Mouse (Mus musculus): ENCODE data around the gene Zbtb40. TPM values are rescaled to one million over a fixed set of nuclear protein-coding genes. Genes with fewer than 3 reads are reported as not detected.

Zbtb40 gene
- polyA plus RNA-seq, 1 experiment, result 10.4 TPM

DNA sequence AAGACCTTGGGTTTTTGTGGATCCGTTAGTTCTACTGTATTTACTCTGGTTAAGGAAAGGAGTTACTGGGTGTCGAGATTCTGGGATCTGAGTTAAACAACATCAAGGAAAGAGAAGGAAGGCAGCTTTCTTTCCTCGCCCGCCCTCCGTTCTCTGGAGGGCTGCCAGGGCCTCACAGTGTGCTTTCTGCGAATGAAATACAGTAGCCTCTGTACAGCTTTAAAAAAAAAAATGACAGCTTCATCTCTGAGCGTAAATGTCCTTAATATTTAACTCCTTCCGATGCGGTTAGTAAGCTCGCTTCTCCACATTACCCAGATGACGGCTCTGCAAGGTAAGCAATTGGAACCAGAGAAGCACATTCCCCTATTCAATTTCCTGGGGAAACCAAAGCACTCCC, 4.8 kb downstream of the Zbtb40 start:
- no peak for TF ChIP-seq GATA1 (IDR thresholded peaks at IDR 0.05; ENCODE audit: low read length)

DNA sequence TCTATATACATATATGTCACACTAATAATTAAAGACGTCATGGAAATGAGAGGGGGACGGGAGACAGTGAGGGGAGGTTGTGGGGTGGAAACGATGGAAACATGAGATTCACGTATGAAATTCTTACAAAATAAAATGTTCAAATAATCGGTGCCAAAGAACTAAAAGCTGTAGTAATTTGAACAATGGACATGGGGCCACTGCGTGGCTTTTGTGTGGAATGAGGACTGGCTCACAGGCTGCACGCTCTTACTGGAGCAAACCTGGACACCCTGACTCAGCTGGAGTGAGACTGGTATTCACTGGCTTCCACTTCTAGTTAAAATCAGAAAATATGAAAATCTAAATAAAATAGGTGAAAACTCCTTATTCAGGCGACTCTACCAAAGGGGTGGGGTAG, 6.6 kb downstream of the Zbtb40 start:
- no peak for TF ChIP-seq GATA1 (IDR thresholded peaks at IDR 0.05; ENCODE audit: low read length)

DNA sequence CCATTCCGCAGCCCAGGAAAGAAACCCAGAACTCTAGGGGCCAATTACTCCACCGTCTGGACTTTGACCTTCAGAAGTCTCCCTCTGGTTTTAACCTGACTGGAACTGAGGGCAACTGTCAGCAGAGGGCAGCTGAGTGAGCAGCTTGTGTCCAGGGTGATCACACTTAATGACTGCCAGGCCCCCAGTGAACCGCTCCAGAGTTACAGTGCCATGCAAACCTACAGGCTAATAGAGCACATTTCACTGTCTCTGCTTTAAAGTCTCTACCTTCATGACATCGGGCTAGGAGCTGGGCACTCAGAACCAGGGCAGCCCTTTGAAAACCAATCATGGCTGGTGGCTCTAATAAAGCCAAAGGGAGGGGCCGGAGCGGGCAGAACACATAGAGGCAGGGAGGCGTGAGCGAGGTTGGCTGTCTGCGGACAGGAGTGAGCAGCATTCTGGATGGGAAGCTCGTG, 7.4 kb downstream of the Zbtb40 start:
- TF ChIP-seq GATA1 (IDR thresholded peaks at IDR 0.05; ENCODE audit: low read length), result no peak

DNA sequence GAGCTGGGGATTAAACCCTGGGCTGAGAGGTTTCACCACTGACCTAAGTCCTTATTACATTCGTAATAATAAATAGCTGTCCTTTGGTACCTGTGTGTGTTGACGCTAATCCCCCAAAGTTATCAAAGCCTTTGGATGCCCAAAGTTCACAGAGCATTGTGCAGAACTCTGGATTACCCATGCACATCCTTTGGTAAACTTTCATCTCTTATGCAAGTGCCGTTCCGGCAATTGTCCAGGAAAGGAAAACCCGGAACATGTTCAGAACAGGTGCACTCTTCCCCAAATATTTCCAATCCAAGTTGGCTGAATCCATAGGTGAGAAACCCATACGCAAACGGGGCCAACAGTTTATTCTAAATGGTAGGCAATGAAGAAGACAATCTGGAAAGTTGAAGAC, 9.2 kb downstream of the Zbtb40 start:
- no peak for TF ChIP-seq GATA1 (IDR thresholded peaks at IDR 0.05; ENCODE audit: low read length)

DNA sequence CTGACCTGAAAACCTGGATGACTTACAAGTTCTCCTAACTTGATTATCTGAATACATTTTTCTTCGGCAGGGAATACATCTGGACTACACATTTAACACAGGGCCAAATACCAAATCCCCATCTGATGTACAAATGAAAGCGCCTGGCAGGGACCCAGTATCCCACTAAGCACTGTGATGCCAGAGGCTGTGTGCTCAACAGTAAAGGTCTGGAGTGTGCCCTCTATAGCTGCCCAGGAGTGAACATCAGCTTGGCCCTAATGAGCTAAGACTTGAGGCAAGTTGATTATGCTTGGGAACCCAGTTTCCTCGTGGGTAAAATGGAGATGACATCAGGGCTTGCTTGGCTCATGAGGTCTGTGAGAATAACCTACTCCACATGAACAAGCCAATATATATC, 10.1 kb downstream of the Zbtb40 start:
- TF ChIP-seq GATA1 (IDR thresholded peaks at IDR 0.05; ENCODE audit: low read length), result no peak

DNA sequence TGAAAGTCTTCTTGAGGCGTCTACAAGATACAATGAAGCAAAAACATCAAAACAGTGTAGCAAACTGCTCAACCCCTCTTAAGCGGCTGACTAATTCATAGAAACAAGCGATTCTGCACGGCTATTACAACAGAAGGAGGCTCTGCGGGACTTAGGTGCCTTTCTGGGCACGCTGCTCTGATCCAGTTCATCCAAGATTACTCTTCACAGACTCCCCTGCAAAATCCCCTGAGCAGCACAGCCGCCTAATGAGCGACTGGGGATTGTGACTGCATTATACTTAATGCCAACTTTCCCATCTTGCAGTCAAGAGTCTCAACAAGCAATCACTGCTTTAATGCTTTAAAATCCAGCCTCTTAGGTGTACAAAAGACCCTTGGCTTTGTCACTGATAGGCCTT, 10.5 kb downstream of the Zbtb40 start:
- no peak for TF ChIP-seq GATA1 (IDR thresholded peaks at IDR 0.05; ENCODE audit: low read length)

DNA sequence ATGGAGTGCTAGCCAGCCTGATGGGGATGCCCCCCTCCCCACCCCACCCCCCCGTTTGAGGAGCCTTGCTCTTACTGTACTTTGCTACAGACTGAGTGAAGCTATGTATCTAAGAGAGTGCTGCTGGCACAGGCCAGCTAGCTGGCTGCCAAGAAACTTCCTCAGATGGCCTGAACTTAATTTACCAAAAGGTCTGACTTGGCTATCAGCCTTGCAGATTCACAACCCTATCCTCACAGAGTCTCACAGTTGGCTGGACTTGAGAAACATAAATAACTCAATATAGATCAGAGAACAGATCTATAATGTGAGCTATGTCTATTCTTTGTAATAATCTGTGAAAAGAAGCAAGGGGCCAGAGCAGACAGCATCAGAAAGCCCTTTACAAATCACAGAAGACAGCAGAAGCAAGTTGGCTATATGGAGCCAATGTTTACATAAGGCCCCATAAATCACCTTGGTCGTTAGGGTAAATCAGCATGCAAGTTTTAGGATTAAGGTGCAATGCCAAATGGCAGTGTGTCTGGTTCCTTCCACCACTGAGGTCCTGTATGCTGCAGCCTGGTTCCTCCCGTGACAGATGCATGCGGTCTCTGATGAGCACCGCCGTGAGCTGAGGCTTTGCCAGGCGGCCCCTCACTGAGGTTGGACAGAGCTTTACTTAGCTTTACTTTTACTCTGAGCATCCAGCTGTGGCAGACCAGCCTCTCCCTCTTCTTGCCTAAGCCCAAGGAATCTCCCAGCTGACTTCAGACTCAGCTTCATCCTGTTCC, 15.3 kb downstream of the Zbtb40 start:
- no peak for TF ChIP-seq GATA1 (IDR thresholded peaks at IDR 0.05; ENCODE audit: low read length)

DNA sequence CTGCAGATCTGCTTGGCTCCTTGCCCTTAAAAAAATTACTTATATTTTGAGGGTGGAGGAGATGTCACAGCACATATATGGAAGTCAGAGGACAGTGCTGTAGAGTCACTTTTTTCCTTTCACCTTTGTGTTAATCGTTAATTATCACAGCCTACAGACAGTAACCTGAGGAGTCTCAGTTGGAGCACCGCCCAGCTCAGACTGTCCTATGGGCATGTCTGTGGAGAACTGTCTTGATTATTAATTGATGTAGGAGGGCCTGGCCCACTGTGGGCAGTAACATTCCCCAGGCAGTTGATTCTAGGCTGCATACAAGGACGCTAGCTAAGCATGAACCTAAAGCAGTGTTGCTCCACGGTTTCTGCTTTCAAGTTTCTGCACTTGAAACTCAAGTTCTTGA, 16.1 kb downstream of the Zbtb40 start:
- TF ChIP-seq GATA1 (IDR thresholded peaks at IDR 0.05; ENCODE audit: low read length), result no peak

DNA sequence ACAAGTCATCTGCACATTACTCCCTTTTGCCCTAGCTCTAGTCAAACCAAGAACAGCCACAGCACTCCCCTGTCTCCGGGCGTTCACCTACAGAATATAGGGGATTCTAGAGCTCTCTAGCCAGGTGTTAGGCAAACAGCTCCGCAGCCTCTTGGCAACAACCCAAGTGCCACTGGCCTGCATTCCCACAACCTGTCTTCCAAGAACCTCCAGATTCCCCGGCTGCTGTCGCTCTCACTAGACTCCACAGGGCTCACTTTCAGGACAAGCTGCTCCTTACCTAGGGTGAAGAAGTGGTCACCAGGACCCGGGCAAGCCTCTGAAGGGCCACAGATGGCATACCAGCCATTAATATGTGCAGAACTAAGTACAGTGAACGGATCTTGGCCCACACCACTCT, 17.3 kb downstream of the Zbtb40 start:
- no peak for TF ChIP-seq GATA1 (IDR thresholded peaks at IDR 0.05; ENCODE audit: low read length)

DNA sequence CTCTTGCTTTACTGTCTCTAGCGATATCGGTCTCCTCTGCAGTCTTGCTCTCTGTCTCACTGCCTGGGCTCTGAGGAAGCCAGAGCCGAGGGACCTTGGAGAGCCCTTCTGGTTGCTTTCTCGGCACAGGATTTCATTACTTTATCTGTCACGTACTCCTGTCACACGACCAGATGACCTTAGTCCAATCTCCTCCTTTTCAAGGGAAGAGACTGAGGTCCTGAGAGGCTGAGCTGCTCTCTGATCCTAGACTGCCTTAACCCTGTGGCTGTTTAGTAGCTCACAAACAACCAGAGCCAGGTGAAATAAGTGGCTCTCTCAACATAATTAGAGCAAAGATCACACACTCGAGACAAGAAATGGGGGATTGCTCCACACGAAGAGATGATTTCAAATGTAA, 19.3 kb downstream of the Zbtb40 start:
- TF ChIP-seq GATA1 (IDR thresholded peaks at IDR 0.05; ENCODE audit: low read length), result no peak

DNA sequence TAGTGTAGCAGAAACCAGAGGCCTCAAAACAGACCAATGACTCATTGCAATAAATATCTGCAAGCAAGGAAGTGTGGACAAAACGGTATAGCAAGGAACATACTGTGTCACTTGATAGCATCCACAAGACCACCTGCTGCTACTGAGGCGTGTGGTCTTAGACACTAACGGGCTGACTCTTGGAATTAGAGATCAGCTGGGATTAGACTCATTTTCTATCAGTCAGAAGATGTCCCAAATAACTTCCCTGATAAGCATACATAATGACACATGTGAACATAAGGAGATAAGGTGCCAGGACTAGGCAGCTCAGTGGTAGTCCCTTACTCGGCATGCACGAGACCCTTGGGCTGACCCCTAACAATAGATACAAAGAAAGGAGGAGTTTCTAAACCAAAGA, 21.6 kb downstream of the Zbtb40 start:
- TF ChIP-seq GATA1 (IDR thresholded peaks at IDR 0.05; ENCODE audit: low read length), result peak; percentile 82

DNA sequence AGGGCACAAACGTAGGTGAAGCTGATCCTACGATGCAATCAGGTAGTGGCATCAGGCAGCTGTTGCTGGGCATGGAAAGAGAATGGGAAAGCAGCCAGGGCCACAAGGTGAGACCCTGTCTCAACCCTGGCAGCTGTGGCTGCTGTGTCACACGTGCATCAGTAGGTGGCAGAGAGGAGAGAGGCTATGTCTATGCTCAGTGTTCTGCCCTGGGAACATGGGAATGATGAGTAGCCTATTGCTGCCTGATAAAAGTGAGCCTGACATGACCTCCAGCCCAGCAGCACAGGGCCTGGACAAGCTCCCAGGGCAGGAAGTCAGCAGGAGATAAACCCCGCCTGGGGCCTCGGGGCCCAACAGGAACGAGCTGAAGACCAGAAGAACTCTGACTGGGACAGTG, 23.0 kb downstream of the Zbtb40 start:
- no peak for TF ChIP-seq GATA1 (IDR thresholded peaks at IDR 0.05; ENCODE audit: low read length)

DNA sequence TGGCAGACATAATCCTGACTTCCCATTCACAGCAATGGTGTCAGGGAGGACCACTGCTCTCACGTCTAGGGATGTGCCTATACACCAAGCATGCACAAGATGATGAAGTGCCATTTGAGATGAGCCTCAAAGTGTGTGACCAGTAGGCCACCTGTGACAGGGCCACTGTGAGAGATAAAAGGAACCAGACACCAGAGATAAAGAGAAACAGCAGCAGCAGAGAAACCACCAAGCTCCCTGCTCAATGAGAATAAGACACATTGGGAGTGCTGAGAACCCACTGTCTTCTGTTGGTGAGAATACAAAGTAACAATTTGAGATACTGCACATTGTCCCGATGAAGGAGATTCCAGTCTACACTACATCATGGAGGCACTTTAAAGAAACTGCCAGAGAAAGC, 23.5 kb downstream of the Zbtb40 start:
- TF ChIP-seq GATA1 (IDR thresholded peaks at IDR 0.05; ENCODE audit: low read length), result peak; percentile 17

DNA sequence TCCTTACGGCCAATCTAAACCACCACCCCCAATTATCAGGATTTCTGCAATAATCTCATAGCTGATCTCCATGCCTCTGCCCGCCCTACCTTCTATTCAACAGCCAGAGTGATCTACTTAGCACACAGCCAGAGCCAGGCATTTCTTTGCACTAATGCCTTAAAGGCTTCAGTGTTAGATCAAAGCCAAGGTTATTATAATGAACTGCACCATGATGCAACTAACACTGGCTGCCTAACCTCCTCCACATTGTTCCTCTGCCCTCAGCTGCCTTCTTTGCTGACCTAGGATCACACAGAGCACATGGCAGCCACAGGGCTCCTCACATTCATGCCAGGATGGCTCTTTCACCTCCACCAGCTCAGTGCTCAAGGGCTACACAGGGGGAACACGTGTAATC, 28.5 kb downstream of the Zbtb40 start:
- no peak for TF ChIP-seq GATA1 (IDR thresholded peaks at IDR 0.05; ENCODE audit: low read length)

DNA sequence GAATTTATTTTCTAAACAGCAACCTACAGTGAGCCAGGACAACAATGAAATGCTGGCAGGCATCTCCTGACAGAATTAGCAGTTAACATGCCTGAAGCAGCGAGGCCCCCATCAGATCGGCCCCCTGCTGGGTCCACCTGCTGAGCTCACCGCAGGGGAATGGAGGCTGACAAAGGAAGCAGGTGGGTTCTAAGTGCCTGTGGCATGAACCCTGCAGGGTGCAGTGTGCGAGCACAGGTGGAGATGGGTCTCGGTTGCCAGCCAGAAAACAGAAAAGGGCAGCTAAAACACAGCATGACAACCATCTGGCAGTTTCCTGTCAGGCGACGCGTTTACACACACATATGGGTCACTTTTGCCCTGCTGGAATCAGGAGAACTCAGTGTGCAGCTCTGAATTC, 32.7 kb downstream of the Zbtb40 start:
- no peak for TF ChIP-seq GATA1 (IDR thresholded peaks at IDR 0.05; ENCODE audit: low read length)

DNA sequence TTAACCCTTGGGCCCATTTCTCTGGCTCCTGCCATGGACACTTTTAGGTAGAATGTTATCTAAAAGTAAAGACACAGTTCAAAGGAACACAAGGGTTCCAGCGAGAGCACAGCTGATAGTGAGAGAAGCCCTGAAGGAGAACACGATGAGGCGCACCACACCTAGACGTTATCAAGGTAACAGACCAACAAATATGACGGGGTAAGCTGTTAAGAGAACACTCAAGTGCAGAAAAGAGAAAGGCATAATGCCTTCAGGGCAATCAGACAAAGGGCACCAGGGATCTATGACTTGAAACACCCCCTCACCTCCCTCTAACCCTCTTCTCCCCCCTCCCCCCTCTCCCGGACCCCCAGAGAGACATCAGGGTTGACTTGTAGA, 33.1 kb downstream of the Zbtb40 start:
- TF ChIP-seq GATA1 (IDR thresholded peaks at IDR 0.05; ENCODE audit: low read length), result no peak

DNA sequence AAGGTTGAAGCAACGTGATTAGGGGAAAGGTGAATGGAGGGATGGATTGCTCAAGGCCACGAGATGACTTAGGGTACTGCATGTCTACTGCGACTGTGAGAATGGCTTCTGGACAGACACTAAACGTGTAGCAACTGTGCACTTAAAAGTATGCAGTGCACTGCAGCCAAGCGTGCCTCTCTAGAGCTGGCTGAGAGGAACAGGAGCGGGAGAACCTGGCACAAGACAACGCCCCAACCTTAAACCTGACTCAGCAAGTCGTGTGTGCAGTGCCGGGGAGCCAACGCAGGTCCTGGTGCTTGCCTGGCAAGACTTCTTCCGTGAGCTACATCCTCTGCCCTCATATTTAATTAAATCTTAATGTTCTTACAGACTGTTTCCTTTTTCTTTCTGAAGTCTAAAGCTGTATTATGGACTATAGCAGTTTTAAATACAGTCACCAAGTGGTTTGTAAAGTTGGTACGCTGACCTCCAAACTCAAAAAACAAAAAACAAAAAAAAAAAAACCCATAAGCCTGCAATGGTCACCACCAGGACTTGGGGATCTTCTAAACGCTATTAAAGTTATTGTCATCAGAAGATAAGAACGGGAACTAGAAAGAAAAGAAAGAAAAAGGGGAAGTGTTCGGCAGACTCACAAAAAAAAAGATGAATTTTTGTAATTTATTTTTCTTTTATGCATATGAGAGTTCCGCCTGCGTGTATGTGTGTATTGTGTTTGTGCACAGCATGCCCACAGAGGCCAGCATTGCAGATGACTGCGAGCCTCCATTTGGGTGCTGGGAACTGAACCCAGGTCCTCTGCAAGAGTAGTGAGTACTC, 33.7 kb downstream of the Zbtb40 start:
- no peak for TF ChIP-seq GATA1 (IDR thresholded peaks at IDR 0.05; ENCODE audit: low read length)
